Mouse (Mus musculus): ENCODE results near the gene Mfsd2b. TPM values are rescaled to one million over a fixed set of nuclear protein-coding genes. Genes with fewer than 3 reads are reported as not detected.

Mfsd2b gene
- polyA plus RNA-seq, 1 experiment from 2014 or later: 3.3 TPM

Other genes starting within 250 kb of the Mfsd2b start
- gene Fam228a, start 135.9 kb downstream of the Mfsd2b start, polyA plus RNA-seq (2015; fragmentation: Nextera tagmentation; extraction: Ambion mirVana): 0.25 and 0.36 TPM in 2 replicates
- 1.3 and 2.0 TPM in 2 replicates for gene Pfn4, start 105.3 kb downstream of the Mfsd2b start, polyA plus RNA-seq (2015; fragmentation: Nextera tagmentation; extraction: Ambion mirVana)
- 2.2 and 2.6 TPM in 2 replicates for gene Fam228b, start 105.1 kb downstream of the Mfsd2b start, polyA plus RNA-seq (2015; fragmentation: Nextera tagmentation; extraction: Ambion mirVana)
- gene Sf3b6, start 56.8 kb downstream of the Mfsd2b start, polyA plus RNA-seq (2015; fragmentation: Nextera tagmentation; extraction: Ambion mirVana): 187 and 190 TPM in 2 replicates
- gene Fkbp1b, start 32.8 kb downstream of the Mfsd2b start, polyA plus RNA-seq (2015; fragmentation: Nextera tagmentation; extraction: Ambion mirVana): 7.1 and 7.5 TPM in 2 replicates
- gene Wdcp, start 31.1 kb downstream of the Mfsd2b start, polyA plus RNA-seq (2015; fragmentation: Nextera tagmentation; extraction: Ambion mirVana): 11.7 and 14.4 TPM in 2 replicates
- gene Ubxn2a, start 33.3 kb upstream of the Mfsd2b start, polyA plus RNA-seq (2015; fragmentation: Nextera tagmentation; extraction: Ambion mirVana): 25.8 and 26.1 TPM in 2 replicates
- gene Atad2b, start 43.0 kb upstream of the Mfsd2b start, polyA plus RNA-seq (2015; fragmentation: Nextera tagmentation; extraction: Ambion mirVana): 5.4 and 7.5 TPM in 2 replicates

Measured in stomach, embryonic 16.5 days (tissue).